Mouse (Mus musculus) hindbrain, postnatal 0 days (tissue): ENCODE data around the gene Dnah2. TPM values are rescaled to one million over a fixed set of nuclear protein-coding genes. Genes with fewer than 3 reads are reported as not detected.
A peak's percentile ranks its signal among the peaks of the same experiment; 100 is the strongest.

Experiments used
- ATAC-seq: fragments of 200-750 bp; cut with Nextera tagmentation; 2 replicates; pipeline ENCODE4 v1.8.0; 2017; ENCODE audit warnings: mild to moderate bottlenecking, moderate TSS enrichment, moderate library complexity
- DNase-seq: peaks from one replicate; pipeline ENCODE4 v3.0.0-alpha.2; 2015; ENCODE audit warnings: low spot score
- H3K27ac ChIP-seq: fragments of 300-500 bp; sonication (generic); 2 replicates; pipeline ENCODE4 v1.5.1; 2014; ENCODE audit warnings: mild to moderate bottlenecking
- H3K27me3 ChIP-seq: fragments of 300-500 bp; sonication (generic); 2 replicates; pipeline ENCODE4 v1.6.1; 2014; ENCODE audit warnings: low read length, mixed read lengths; ENCODE audit not compliant: insufficient read depth
- H3K36me3 ChIP-seq: fragments of 300-500 bp; sonication (generic); 2 replicates; pipeline ENCODE4 v1.6.1; 2014; ENCODE audit warnings: low read length, mixed read lengths; ENCODE audit not compliant: insufficient read depth
- H3K4me1 ChIP-seq: fragments of 300-500 bp; sonication (generic); 2 replicates; pipeline ENCODE4 v1.6.1; 2014; ENCODE audit warnings: antibody characterized with exemption, low read length, mixed read lengths; ENCODE audit not compliant: insufficient read depth
- H3K4me2 ChIP-seq: fragments of 300-500 bp; sonication (generic); 2 replicates; pipeline ENCODE4 v1.6.1; 2014; ENCODE audit warnings: low read depth, mild to moderate bottlenecking, low read length, moderate library complexity, mixed read lengths
- H3K4me3 ChIP-seq: fragments of 300-500 bp; sonication (generic); 2 replicates; pipeline ENCODE4 v1.5.1; 2014; ENCODE audit warnings: low read length
- H3K9ac ChIP-seq: fragments of 300-500 bp; sonication (generic); replicated peaks from 2 replicates; pipeline ENCODE4 v1.6.1; 2014; ENCODE audit warnings: mild to moderate bottlenecking, low read length, moderate library complexity, mixed read lengths
- H3K9me3 ChIP-seq: fragments of 300-500 bp; sonication (generic); 2 replicates; pipeline ENCODE4 v1.6.1; 2016; ENCODE audit warnings: low read length, mixed read lengths
- CTCF ChIP-seq: IDR thresholded peaks from 2 replicates; pipeline ENCODE4 v1.5.1; 2016; ENCODE audit warnings: antibody characterized with exemption, control low read depth, low read depth
- WGBS: fragments of 180-500 bp; shearing (Covaris S2); extraction: QIAGEN DNeasy Blood & Tissue Kit; methylation state at CpG from one replicate; pipeline ENCODE4 v1.1.7; 2014; 5-methylcytosine and 5-hydroxymethylcytosine counted together
- polyA plus RNA-seq: library from polyadenylated mRNA; unstranded; fragments of >200 nt; fragmentation: Nextera tagmentation; extraction: Ambion mirVana; gene quantifications from 2 replicates; pipeline ENCODE4 v1.2.1, GENCODE M21; 2015
- total RNA-seq: library from RNA; depleted of rRNA; stranded (reverse); fragments of >200 nt; gene quantifications from 2 replicates; pipeline ENCODE4 v1.2.3, GENCODE M21; 2014

Gene Dnah2
- total and polyA plus RNA-seq, 2 experiments from 2014 or later = 2.0 to 3.9 TPM

- Histone ChIP-seq H3K27ac (no peak overlapping the region), H3K4me2 (no peak overlapping the region), H3K36me3 (0 out of 2 replicates have a peak, but pooled peaks cover 12% of the 10 kb centered on the region), H3K27me3 (no peaks in the 10 kb centered on the region), H3K4me1 (peaks cover 10% of the 10 kb centered on the region), H3K4me3 (no peak overlapping the region), H3K9ac (no peak overlapping the region), H3K9me3 (no peaks in the 10 kb centered on the region)
- peak; percentile 69 for TF ChIP-seq CTCF
- ATAC-seq = no peak
- DNase-seq = peak; percentile 55
- WGBS = 55% methylated on average over 3 of the region's 3 CpGs
Observed at GRCm38 (mm10) chr11:69575220-69575619, 26.3 kb upstream of the Dnah2 start.

DNA sequence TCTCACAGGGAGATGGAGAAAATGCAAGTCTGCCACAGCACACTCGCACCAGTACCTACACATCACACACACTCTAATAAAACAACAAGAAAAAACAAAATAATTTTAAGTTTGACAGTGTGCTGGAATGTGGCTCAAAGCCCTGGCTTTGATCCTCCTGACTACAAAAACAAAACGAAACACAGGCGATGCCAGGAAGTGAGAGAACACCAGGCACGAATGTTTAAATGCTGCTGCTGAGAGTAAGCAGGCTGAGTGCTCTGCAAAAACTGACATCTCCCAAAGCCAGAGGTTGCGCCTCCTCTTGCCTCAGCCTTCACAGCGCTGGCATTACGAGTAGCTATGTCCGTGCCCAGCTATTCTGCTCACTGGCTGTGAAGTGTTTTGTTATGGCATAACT is 16.2 kb upstream of the Dnah2 start:
- peaks cover 6% of the 10 kb centered on the region; the same call in 1 of the 2 replicates for H3K36me3 ChIP-seq
- no peak overlapping the region for H3K27ac ChIP-seq
- ATAC-seq (no peak), DNase-seq (no peak)
- peaks cover 13% of the 10 kb centered on the region; the same call in 1 of the 2 replicates for H3K4me1 ChIP-seq
- H3K9ac ChIP-seq = no peak overlapping the region
- TF ChIP-seq CTCF = no peak
- WGBS = 77% methylated on average over 8 of the region's 8 CpGs
- no peaks in the 10 kb centered on the region for H3K9me3 ChIP-seq
- H3K27me3 ChIP-seq = no peaks in the 10 kb centered on the region
- no peak overlapping the region for H3K4me3 ChIP-seq
- no peak overlapping the region for H3K4me2 ChIP-seq

DNA sequence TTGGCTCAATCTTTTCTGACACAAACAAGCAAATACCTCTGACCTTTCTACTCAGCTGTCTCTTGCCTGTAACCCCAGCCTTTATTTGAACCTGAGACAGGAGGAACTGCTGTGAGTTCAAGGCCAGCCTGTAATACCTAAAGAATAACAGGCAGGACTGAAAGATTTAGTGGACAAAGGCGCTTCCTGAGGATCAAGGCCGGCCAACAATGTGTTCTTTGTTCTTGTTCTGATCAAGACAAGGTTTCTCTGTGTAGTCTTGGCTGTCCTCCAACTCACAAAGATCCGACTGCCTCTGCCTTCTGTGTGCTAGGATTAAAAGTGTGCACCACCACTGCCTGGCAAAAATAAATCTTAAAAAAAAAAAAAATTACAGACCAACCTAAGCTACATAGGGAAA is 15.5 kb upstream of the Dnah2 start:
- 27% methylated on average over 3 of the region's 3 CpGs for WGBS
- no peak for DNase-seq

GRCm38 (mm10) chr11:69563373-69563772 is 14.5 kb upstream of the Dnah2 start:
- TF ChIP-seq CTCF = no peak
- Histone ChIP-seq H3K4me1 (peaks cover 25% of the 10 kb centered on the region), H3K9me3 (no peaks in the 10 kb centered on the region), H3K27ac (no peak overlapping the region), H3K9ac (no peak overlapping the region), H3K36me3 (no peaks in the 10 kb centered on the region; the same call in 1 of the 2 replicates), H3K27me3 (no peaks in the 10 kb centered on the region), H3K4me3 (no peak overlapping the region), H3K4me2 (no peak overlapping the region)
- 90% methylated on average over 13 of the region's 13 CpGs for WGBS
- no peak for ATAC-seq
- no peak for DNase-seq

More for the DNA sequence above, 15.5 kb upstream of the Dnah2 start:
- Histone ChIP-seq H3K27ac (no peak overlapping the region), H3K27me3 (no peaks in the 10 kb centered on the region), H3K4me1 (peaks cover 14% of the 10 kb centered on the region; the same call in 1 of the 2 replicates), H3K9me3 (no peaks in the 10 kb centered on the region), H3K4me2 (no peak overlapping the region), H3K9ac (no peak overlapping the region), H3K36me3 (no peaks in the 10 kb centered on the region; the same call in 1 of the 2 replicates), H3K4me3 (no peak overlapping the region)
- TF ChIP-seq CTCF = no peak
- no peak for ATAC-seq

GRCm38 (mm10) chr11:69560896-69561854 is 12.3 kb upstream of the Dnah2 start:
- DNase-seq (peak; percentile 72), ATAC-seq (peak; percentile 75)
- no peaks in the 10 kb centered on the region for H3K27me3 ChIP-seq
- peaks cover 39% of the 10 kb centered on the region for H3K4me1 ChIP-seq
- H3K9ac ChIP-seq = no peak overlapping the region
- peak overlapping the region; percentile 94 for H3K4me2 ChIP-seq
- peak overlapping the region; percentile 64 for H3K4me3 ChIP-seq
- H3K27ac ChIP-seq = peak overlapping the region; percentile 59
- no peaks in the 10 kb centered on the region for H3K36me3 ChIP-seq
- no peaks in the 10 kb centered on the region for H3K9me3 ChIP-seq
- 19% methylated on average over 16 of the region's 16 CpGs for WGBS
- no peak for TF ChIP-seq CTCF

DNA sequence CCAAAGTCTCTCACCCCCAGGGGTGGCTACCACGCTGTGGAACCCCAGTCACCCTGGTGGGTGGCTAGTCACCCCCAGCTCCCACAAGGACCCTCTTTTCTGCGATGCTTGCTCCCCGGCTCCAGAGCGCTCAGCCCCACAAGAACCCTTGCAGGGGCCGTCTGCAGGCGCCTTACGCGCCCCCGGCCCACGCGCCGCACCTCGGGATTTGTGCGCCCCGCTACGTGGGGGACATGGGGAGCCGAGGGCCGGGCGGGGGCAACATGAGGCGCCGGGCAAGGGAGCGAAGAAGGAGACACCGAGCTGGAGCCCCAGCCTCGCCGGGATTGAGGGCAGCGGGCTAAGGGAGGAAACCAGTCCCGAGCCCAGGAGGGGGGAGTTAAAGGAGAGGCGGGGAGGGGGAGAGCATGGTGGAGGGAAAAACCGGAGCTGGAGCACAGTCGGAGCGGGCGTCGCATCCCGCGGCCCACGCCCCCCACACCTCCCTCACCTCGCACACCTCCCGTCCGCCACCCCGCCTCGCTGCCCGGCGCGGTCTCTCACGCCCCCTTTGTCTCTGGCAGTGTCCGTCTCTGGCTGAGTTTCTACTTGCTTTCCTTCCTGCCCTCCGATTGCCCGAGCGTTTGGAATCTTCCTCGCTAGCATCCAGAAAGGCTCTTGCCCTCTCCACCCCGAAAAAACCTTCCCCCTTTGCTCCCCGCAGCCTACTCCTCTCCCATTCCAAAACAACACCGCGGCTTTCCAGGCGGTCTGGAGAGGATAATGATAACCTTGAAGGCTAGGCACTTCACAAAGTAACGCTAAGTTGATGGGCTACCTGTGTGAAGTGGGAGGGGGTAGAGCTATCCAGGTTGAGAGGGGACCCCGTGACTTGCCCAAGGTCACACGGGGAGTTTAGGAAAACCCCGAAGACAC is 11.2 kb upstream of the Dnah2 start, which contains the start of gene Efnb3:
Gene Efnb3 (minus strand): TSS at position 355 of the 915 bp plus-strand sequence.
- Histone ChIP-seq H3K9me3 (no peaks in the 10 kb centered on the region), H3K4me2 (peak within 1 kb of the TSS; percentile 94), H3K36me3 (no peaks in the 10 kb centered on the region), H3K4me3 (peak within 1 kb of the TSS; percentile 64), H3K27ac (peak within 1 kb of the TSS; percentile 59), H3K9ac (peak within 1 kb of the TSS; percentile 72), H3K27me3 (no peaks in the 10 kb centered on the region), H3K4me1 (peaks cover 42% of the 10 kb centered on the region)
- WGBS = under 1% methylated on average over 55 of the region's 59 CpGs
- no peak for TF ChIP-seq CTCF
- DNase-seq = peak; percentile 83
- peak; percentile 68 for ATAC-seq
